Mouse (Mus musculus): Measurements from ENCODE around the gene Cyb5r2. TPM values are rescaled to one million over a fixed set of nuclear protein-coding genes. Genes with fewer than 3 reads are reported as not detected.
A peak's percentile ranks its signal among the peaks of the same experiment; 100 is the strongest.

Gene Cyb5r2
- total RNA-seq, 1 experiment = 0.62 TPM

- Histone ChIP-seq H3K36me3 (ENCODE audit: control insufficient read depth, insufficient read depth, low read length, poor library complexity, severe bottlenecking) (0 out of 2 replicates have a peak, but pooled peaks cover 2% of the 10 kb centered on the region), H3K4me1 (ENCODE audit: control insufficient read depth in 2 of 2, insufficient read depth in 2 of 2, low read length in 2 of 2, poor library complexity in 1 of 2) (no peaks in the 10 kb centered on the region), H3K9me3 (ENCODE audit: control insufficient read depth, insufficient read depth, low read depth, low read length) (no peaks in the 10 kb centered on the region), H3K9ac (ENCODE audit: insufficient read depth, low read depth, low read length, poor library complexity, severe bottlenecking) (no peak overlapping the region), H3K27ac (ENCODE audit: insufficient read depth, low read depth, low read length, poor library complexity, severe bottlenecking) (no peak overlapping the region), H3K4me3 (ENCODE audit: insufficient read depth in 1 of 2, low read depth in 1 of 2, low read length in 2 of 2, poor library complexity in 1 of 2, severe bottlenecking in 1 of 2) (no peak overlapping the region)
- in situ Hi-C loops (cut with MboI; ENCODE audit: low sequenced_read_pairs in 2 of 2, unreplicated experiment in 2 of 2) = no loop called here
- no peak for TF ChIP-seq ZNF384 (IDR thresholded peaks at IDR 0.05; ENCODE audit: low read depth, low read length)
- no peak for TF ChIP-seq MAFK (IDR thresholded peaks at IDR 0.05; ENCODE audit: insufficient read depth, low read depth, low read length)
- TF ChIP-seq CHD2 (IDR thresholded peaks at IDR 0.05; ENCODE audit: low read depth, low read length) = no peak
- no peak for TF ChIP-seq ZC3H11A (IDR thresholded peaks at IDR 0.05; ENCODE audit: borderline replicate concordance, low read depth, low read length)
- TF ChIP-seq HCFC1 (IDR thresholded peaks at IDR 0.05; ENCODE audit: borderline replicate concordance, insufficient read depth, low read length) = no peak
- no peak for DNase-seq (ENCODE audit: low read depth, low spot score)
These were observed 43.8 kb downstream of the Cyb5r2 start for GRCm38 (mm10) chr7:107714067-107714466.

- no peaks in the 10 kb centered on the region for H3K9me3 ChIP-seq (ENCODE audit: control insufficient read depth, insufficient read depth, low read depth, low read length)
- H3K36me3 ChIP-seq (ENCODE audit: control insufficient read depth, insufficient read depth, low read length, poor library complexity, severe bottlenecking) = no peaks in the 10 kb centered on the region
- no peak for TF ChIP-seq HCFC1 (IDR thresholded peaks at IDR 0.05; ENCODE audit: borderline replicate concordance, insufficient read depth, low read length)
- no peak for TF ChIP-seq MAFK (IDR thresholded peaks at IDR 0.05; ENCODE audit: insufficient read depth, low read depth, low read length)
- no peak for TF ChIP-seq CHD2 (IDR thresholded peaks at IDR 0.05; ENCODE audit: low read depth, low read length)
- no peak overlapping the region for H3K27ac ChIP-seq (ENCODE audit: insufficient read depth, low read depth, low read length, poor library complexity, severe bottlenecking)
- no peaks in the 10 kb centered on the region for H3K4me1 ChIP-seq (ENCODE audit: control insufficient read depth in 2 of 2, insufficient read depth in 2 of 2, low read length in 2 of 2, poor library complexity in 1 of 2)
- no peak overlapping the region for H3K9ac ChIP-seq (ENCODE audit: insufficient read depth, low read depth, low read length, poor library complexity, severe bottlenecking)
- H3K4me3 ChIP-seq (ENCODE audit: insufficient read depth in 1 of 2, low read depth in 1 of 2, low read length in 2 of 2, poor library complexity in 1 of 2, severe bottlenecking in 1 of 2) = no peak overlapping the region
- no peak for DNase-seq (ENCODE audit: low read depth, low spot score)
- in situ Hi-C loops (cut with MboI; ENCODE audit: low sequenced_read_pairs in 2 of 2, unreplicated experiment in 2 of 2) = no loop called here
These were observed 45.1 kb downstream of the Cyb5r2 start for GRCm38 (mm10) chr7:107712743-107713142.

DNA sequence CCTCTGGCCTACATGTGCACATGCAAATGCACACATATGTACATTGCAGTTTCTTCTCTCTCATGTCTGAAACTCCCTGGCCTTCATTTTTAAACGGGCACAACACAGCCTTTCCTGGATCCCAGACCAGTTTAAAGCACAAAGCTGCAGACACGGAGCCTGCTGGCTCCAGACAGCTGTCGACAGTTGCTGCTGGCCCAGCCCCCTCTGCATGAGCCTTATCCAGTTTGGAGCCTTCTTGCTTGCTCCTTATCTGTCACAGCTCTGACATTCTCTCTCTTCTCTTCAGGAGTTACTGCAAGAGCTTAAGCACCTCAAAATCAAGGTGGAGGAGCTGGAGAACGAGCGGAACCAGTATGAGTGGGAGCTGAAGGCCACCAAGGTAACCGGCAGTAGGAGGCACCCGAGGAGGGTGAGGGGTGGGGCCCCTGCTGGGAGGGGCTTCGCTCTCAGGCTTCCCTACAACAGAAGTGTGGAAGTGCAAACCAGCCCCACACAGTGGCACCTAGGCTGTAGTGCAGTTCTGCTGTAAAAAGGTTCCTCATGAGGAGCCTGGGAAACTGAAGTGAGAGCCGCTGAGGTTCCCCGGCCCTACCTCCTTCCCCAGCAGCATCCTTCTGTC lies 49.2 kb downstream of the Cyb5r2 start:
- Histone ChIP-seq H3K36me3 (ENCODE audit: control insufficient read depth, insufficient read depth, low read length, poor library complexity, severe bottlenecking) (no peaks in the 10 kb centered on the region), H3K9ac (ENCODE audit: insufficient read depth, low read depth, low read length, poor library complexity, severe bottlenecking) (no peak overlapping the region), H3K9me3 (ENCODE audit: control insufficient read depth, insufficient read depth, low read depth, low read length) (no peaks in the 10 kb centered on the region), H3K4me3 (ENCODE audit: insufficient read depth in 1 of 2, low read depth in 1 of 2, low read length in 2 of 2, poor library complexity in 1 of 2, severe bottlenecking in 1 of 2) (peak overlapping the region in 1 of 2 experiments; percentile 49; a peak in 1 of 4 replicates), H3K4me1 (ENCODE audit: control insufficient read depth in 2 of 2, insufficient read depth in 2 of 2, low read length in 2 of 2, poor library complexity in 1 of 2) (peaks cover 0 to 9% of the 10 kb centered on the region in 2 experiments; a peak in 2 of 4 replicates), H3K27ac (ENCODE audit: insufficient read depth, low read depth, low read length, poor library complexity, severe bottlenecking) (no peak overlapping the region)
- peak; percentile 75 for DNase-seq (ENCODE audit: low read depth, low spot score)
- TF ChIP-seq CHD2 (IDR thresholded peaks at IDR 0.05; ENCODE audit: low read depth, low read length) (no peak), HCFC1 (IDR thresholded peaks at IDR 0.05; ENCODE audit: borderline replicate concordance, insufficient read depth, low read length) (peak; percentile 19; the same call in 1 of the 2 replicates), MAFK (IDR thresholded peaks at IDR 0.05; ENCODE audit: insufficient read depth, low read depth, low read length) (no peak), ZNF384 (IDR thresholded peaks at IDR 0.05; ENCODE audit: low read depth, low read length) (no peak), ZC3H11A (IDR thresholded peaks at IDR 0.05; ENCODE audit: borderline replicate concordance, low read depth, low read length) (peak; percentile 51; the same call in 1 of the 2 replicates)
- in situ Hi-C loops (cut with MboI; ENCODE audit: low sequenced_read_pairs in 2 of 2, unreplicated experiment in 2 of 2) = no loop called here

GRCm38 (mm10) chr7:107707650-107708049 lies 50.2 kb downstream of the Cyb5r2 start:
- TF ChIP-seq ZC3H11A (IDR thresholded peaks at IDR 0.05; ENCODE audit: borderline replicate concordance, low read depth, low read length) (no peak), HCFC1 (IDR thresholded peaks at IDR 0.05; ENCODE audit: borderline replicate concordance, insufficient read depth, low read length) (no peak), CHD2 (IDR thresholded peaks at IDR 0.05; ENCODE audit: low read depth, low read length) (no peak), MAFK (IDR thresholded peaks at IDR 0.05; ENCODE audit: insufficient read depth, low read depth, low read length) (no peak), ZNF384 (IDR thresholded peaks at IDR 0.05; ENCODE audit: low read depth, low read length) (no peak)
- peaks cover 0 to 12% of the 10 kb centered on the region in 2 experiments; a peak in 3 of 4 replicates for H3K4me1 ChIP-seq (ENCODE audit: control insufficient read depth in 2 of 2, insufficient read depth in 2 of 2, low read length in 2 of 2, poor library complexity in 1 of 2)

More at GRCm38 (mm10) chr7:107707650-107708049, 50.2 kb downstream of the Cyb5r2 start:
- H3K27ac ChIP-seq (ENCODE audit: insufficient read depth, low read depth, low read length, poor library complexity, severe bottlenecking) = no peak overlapping the region
- in situ Hi-C loops (cut with MboI; ENCODE audit: low sequenced_read_pairs in 2 of 2, unreplicated experiment in 2 of 2) = no loop called here
- no peak overlapping the region for H3K9ac ChIP-seq (ENCODE audit: insufficient read depth, low read depth, low read length, poor library complexity, severe bottlenecking)
- no peaks in the 10 kb centered on the region for H3K36me3 ChIP-seq (ENCODE audit: control insufficient read depth, insufficient read depth, low read length, poor library complexity, severe bottlenecking)
- no peak for DNase-seq (ENCODE audit: low read depth, low spot score)
- no peak overlapping the region for H3K4me3 ChIP-seq (ENCODE audit: insufficient read depth in 1 of 2, low read depth in 1 of 2, low read length in 2 of 2, poor library complexity in 1 of 2, severe bottlenecking in 1 of 2)
- H3K9me3 ChIP-seq (ENCODE audit: control insufficient read depth, insufficient read depth, low read depth, low read length) = no peaks in the 10 kb centered on the region

Data from ES-E14 (cell line).